Mouse (Mus musculus): Measurements from ENCODE around the gene Dmrtc1a. TPM values are rescaled to one million over a fixed set of nuclear protein-coding genes. Genes with fewer than 3 reads are reported as not detected.
"Not testable (repeated sequence)": the region's sequence is repeated elsewhere in the genome, so short reads cannot be mapped to it uniquely, and the experiment has no call there.

Dmrtc1a gene
- 1 to 10 TPM; 4.5 to 4.8 TPM for total RNA-seq (2021)

- DNase-seq (ENCODE audit: extremely low spot score in 1 of 2, low spot score in 1 of 2): not testable (repeated sequence)
Measured at GRCm38 (mm10) chrX:102908587-102908986, at the start of gene Dmrtc1a, which contains the start of gene 1700011M02Rik. Dmrtc1a (minus strand) TSS chrX:102908687. 1700011M02Rik (plus strand) TSS chrX:102908905.

- DNase-seq (ENCODE audit: extremely low spot score in 1 of 2, low spot score in 1 of 2): not testable (repeated sequence)
Measured at GRCm38 (mm10) chrX:102950136-102950535, 41.6 kb upstream of the Dmrtc1a start.

- DNase-seq (ENCODE audit: extremely low spot score in 1 of 2, low spot score in 1 of 2): no peak
Measured at GRCm38 (mm10) chrX:102936743-102937142, 28.3 kb upstream of the Dmrtc1a start.

GRCm38 (mm10) chrX:102934395-102934764 is 25.9 kb upstream of the Dmrtc1a start:
- DNase-seq (ENCODE audit: extremely low spot score in 1 of 2, low spot score in 1 of 2): no peak

- peak; percentile 62 to 67 for DNase-seq (ENCODE audit: extremely low spot score in 1 of 2, low spot score in 1 of 2)
Measured at GRCm38 (mm10) chrX:102933571-102934394, 25.3 kb upstream of the Dmrtc1a start.

GRCm38 (mm10) chrX:102932992-102933570 is 24.6 kb upstream of the Dmrtc1a start:
- no peak for DNase-seq (ENCODE audit: extremely low spot score in 1 of 2, low spot score in 1 of 2)

- DNase-seq (ENCODE audit: extremely low spot score in 1 of 2, low spot score in 1 of 2): not testable (repeated sequence)
Measured at GRCm38 (mm10) chrX:102928072-102928471, 19.6 kb upstream of the Dmrtc1a start, which contains the start of gene 1700018G05Rik. 1700018G05Rik (plus strand) TSS chrX:102928372.

- peak in 1 of 2 experiments; percentile 34 for DNase-seq (ENCODE audit: extremely low spot score in 1 of 2, low spot score in 1 of 2)
Measured at GRCm38 (mm10) chrX:102926707-102927106, 18.2 kb upstream of the Dmrtc1a start.

GRCm38 (mm10) chrX:102914823-102915222 is 6.3 kb upstream of the Dmrtc1a start:
- DNase-seq (ENCODE audit: extremely low spot score in 1 of 2, low spot score in 1 of 2): not testable (repeated sequence)

- DNase-seq (ENCODE audit: extremely low spot score in 1 of 2, low spot score in 1 of 2): no peak
Measured at GRCm38 (mm10) chrX:102867871-102868270, 40.6 kb downstream of the Dmrtc1a start, which contains the start of gene 1700031F05Rik. 1700031F05Rik (minus strand) TSS chrX:102867971.

GRCm38 (mm10) chrX:102854516-102854915 is 54.0 kb downstream of the Dmrtc1a start, which contains the start of gene Dmrtc1c2:
Dmrtc1c2 (minus strand) TSS chrX:102854616.
- DNase-seq (ENCODE audit: extremely low spot score in 1 of 2, low spot score in 1 of 2): not testable (repeated sequence)

Other genes starting within 250 kb of the Dmrtc1a start
- not detected for gene Gm3880, start 221.7 kb downstream of the Dmrtc1a start, total RNA-seq (2021)
- not detected for gene Gm9112, start 201.1 kb downstream of the Dmrtc1a start, total RNA-seq (2021)
- not detected for gene Dmrtc1b, start 200.8 kb downstream of the Dmrtc1a start, total RNA-seq (2021)
- not detected for gene Dmrtc1c1, start 105.7 kb downstream of the Dmrtc1a start, total RNA-seq (2021)
- gene Dmrtc1c2, start 54.1 kb downstream of the Dmrtc1a start, total RNA-seq (2021): not detected
- gene 1700031F05Rik, start 40.7 kb downstream of the Dmrtc1a start, total RNA-seq (2021): not detected
- not detected for gene 1700011M02Rik, start 218 bp upstream of the Dmrtc1a start, total RNA-seq (2021)
- gene 1700018G05Rik, start 19.7 kb upstream of the Dmrtc1a start, total RNA-seq (2021): not detected